Mouse (Mus musculus): ENCODE results near the gene Papolb.

- TF ChIP-seq POLR2A (IDR thresholded peaks at IDR 0.05; ENCODE audit: control insufficient read depth, low read depth, low read length): no peak
- TF ChIP-seq CTCF (IDR thresholded peaks at IDR 0.05; ENCODE audit: control insufficient read depth, insufficient read depth, insufficient replicate concordance, low read depth, low read length): no peak
These were observed 5.5 kb upstream of the Papolb start for GRCm38 (mm10) chr5:142535388-142535787.
